Mouse (Mus musculus): ENCODE results near the gene Deup1.

DNA sequence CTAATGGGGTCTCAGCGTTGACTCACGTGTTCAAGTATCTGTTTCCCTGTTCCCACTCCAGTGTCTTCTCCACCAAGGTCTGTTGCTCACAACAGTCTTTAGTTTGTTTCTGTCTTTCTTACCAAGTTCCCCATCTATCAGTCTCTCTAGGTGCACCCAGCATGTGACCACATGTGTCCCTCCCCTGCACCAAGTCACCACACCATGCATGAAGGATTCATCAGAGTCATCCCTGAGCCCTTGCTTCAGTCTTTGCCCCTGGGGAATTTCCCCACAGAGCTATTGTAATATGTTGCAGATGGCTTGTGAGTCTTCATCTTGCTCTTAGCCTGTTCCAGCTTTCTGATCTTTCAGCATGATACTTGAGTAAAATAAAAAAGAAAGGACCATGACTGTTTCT is 93.6 kb downstream of the Deup1 start:
- no peak for TF ChIP-seq POLR2A (IDR thresholded peaks at IDR 0.05; ENCODE audit: borderline replicate concordance, control insufficient read depth, low read depth, low read length)
- TF ChIP-seq CTCF (IDR thresholded peaks at IDR 0.05; ENCODE audit: control insufficient read depth, insufficient read depth, low read length) = no peak
